Mouse (Mus musculus) liver, embryonic 13.5 days (tissue): Measurements from ENCODE around the gene Zcchc14. TPM values are rescaled to one million over a fixed set of nuclear protein-coding genes. Genes with fewer than 3 reads are reported as not detected.
A peak's percentile ranks its signal among the peaks of the same experiment; 100 is the strongest.
"Not testable (repeated sequence)": the region's sequence is repeated elsewhere in the genome, so short reads cannot be mapped to it uniquely, and the experiment has no call there.

Experiments used
- ATAC-seq: fragments of 200-750 bp; cut with Nextera tagmentation; 2 replicates; pipeline ENCODE4 v1.8.0; 2017; ENCODE audit warnings: low read depth, mild to moderate bottlenecking, moderate number of reproducible peaks, moderate library complexity
- DNase-seq: peaks from one replicate; pipeline ENCODE4 v3.0.0; 2022
- H3K27ac ChIP-seq: fragments of 300-500 bp; sonication (generic); 2 replicates; pipeline ENCODE4 v1.5.1; 2015; ENCODE audit warnings: moderate library complexity, mild to moderate bottlenecking, inconsistent platforms
- H3K27me3 ChIP-seq: fragments of 300-500 bp; sonication (generic); 2 replicates; pipeline ENCODE4 v1.6.1; 2015; ENCODE audit warnings: mild to moderate bottlenecking, inconsistent platforms
- H3K36me3 ChIP-seq: fragments of 300-500 bp; sonication (generic); 2 replicates; pipeline ENCODE4 v1.6.1; 2015; ENCODE audit warnings: mild to moderate bottlenecking, inconsistent platforms
- H3K4me1 ChIP-seq: fragments of 300-500 bp; sonication (generic); replicated peaks from 2 replicates; pipeline ENCODE4 v1.6.1; 2015; ENCODE audit warnings: inconsistent platforms
- H3K4me2 ChIP-seq: fragments of 300-500 bp; sonication (generic); 2 replicates; pipeline ENCODE4 v1.6.1; 2015; ENCODE audit warnings: inconsistent platforms, mild to moderate bottlenecking, moderate library complexity
- H3K4me3 ChIP-seq: fragments of 300-500 bp; sonication (generic); replicated peaks from 2 replicates; pipeline ENCODE4 v1.5.1; 2015; ENCODE audit warnings: mild to moderate bottlenecking, inconsistent platforms
- H3K9ac ChIP-seq: fragments of 300-500 bp; sonication (generic); 2 replicates; pipeline ENCODE4 v1.6.1; 2015; ENCODE audit warnings: mild to moderate bottlenecking, inconsistent platforms
- H3K9me3 ChIP-seq: fragments of 300-500 bp; sonication (generic); replicated peaks from 2 replicates; pipeline ENCODE4 v1.6.1; 2016; ENCODE audit warnings: inconsistent platforms
- WGBS: fragments of 180-500 bp; shearing (Covaris S2); methylation state at CpG from one replicate; pipeline ENCODE4 v1.1.7; 2015; ENCODE audit not compliant: insufficient replicate concordance; 5-methylcytosine and 5-hydroxymethylcytosine counted together
- polyA plus RNA-seq: library from polyadenylated mRNA; unstranded; fragments of >200 nt; fragmentation: Nextera tagmentation; extraction: Ambion mirVana; gene quantifications from 2 replicates; pipeline ENCODE4 v1.2.1, GENCODE M21; 2015

Gene Zcchc14
- polyA plus RNA-seq, 1 experiment from 2014 or later = 1.6 TPM

GRCm38 (mm10) chr8:121597492-121597891, 55.2 kb downstream of the Zcchc14 start:
- peaks cover 77% of the 10 kb centered on the region for H3K36me3 ChIP-seq
- not testable (repeated sequence) for H3K4me2 ChIP-seq, H3K4me1 ChIP-seq, H3K9ac ChIP-seq, H3K27me3 ChIP-seq, H3K9me3 ChIP-seq, ATAC-seq, H3K27ac ChIP-seq, DNase-seq, H3K4me3 ChIP-seq
- 77% methylated on average over 2 of the region's 2 CpGs for WGBS

- H3K27ac ChIP-seq = no peak overlapping the region
- DNase-seq (no peak), ATAC-seq (no peak)
- H3K36me3 ChIP-seq = peaks cover 57% of the 10 kb centered on the region
- WGBS = 72% methylated on average over 9 of the region's 9 CpGs
- no peak overlapping the region for H3K9ac ChIP-seq
- no peak overlapping the region for H3K4me3 ChIP-seq
- H3K27me3 ChIP-seq = no peaks in the 10 kb centered on the region
- H3K9me3 ChIP-seq = no peaks in the 10 kb centered on the region
- no peak overlapping the region for H3K4me2 ChIP-seq
- H3K4me1 ChIP-seq = peaks cover 35% of the 10 kb centered on the region
Measured at GRCm38 (mm10) chr8:121593983-121594382, 58.7 kb downstream of the Zcchc14 start.

- ATAC-seq (no peak), DNase-seq (no peak)
- Histone ChIP-seq H3K36me3 (peaks cover 54% of the 10 kb centered on the region), H3K4me2 (no peak overlapping the region), H3K4me1 (peaks cover 42% of the 10 kb centered on the region), H3K9me3 (no peaks in the 10 kb centered on the region), H3K27me3 (no peaks in the 10 kb centered on the region), H3K4me3 (no peak overlapping the region), H3K27ac (no peak overlapping the region), H3K9ac (no peak overlapping the region)
- WGBS = 88% methylated on average over 5 of the region's 5 CpGs
Measured at GRCm38 (mm10) chr8:121593293-121593692, 59.4 kb downstream of the Zcchc14 start.

- peaks cover 60% of the 10 kb centered on the region for H3K4me1 ChIP-seq
- peaks cover 39% of the 10 kb centered on the region for H3K36me3 ChIP-seq
- H3K9ac ChIP-seq = peak overlapping the region; percentile 96
- 15% methylated on average over 20 of the region's 20 CpGs for WGBS
- DNase-seq (peak; percentile 51), ATAC-seq (peak; percentile 9)
- H3K27me3 ChIP-seq = no peaks in the 10 kb centered on the region
- H3K9me3 ChIP-seq = no peaks in the 10 kb centered on the region
- peak overlapping the region; percentile 87 for H3K4me2 ChIP-seq
- H3K4me3 ChIP-seq = peak overlapping the region; percentile 99
- peak overlapping the region; percentile 97 for H3K27ac ChIP-seq
Measured at GRCm38 (mm10) chr8:121591178-121592066, 61.3 kb downstream of the Zcchc14 start.

- Histone ChIP-seq H3K27ac (peak within 1 kb of the TSS; percentile 97), H3K9me3 (no peaks in the 10 kb centered on the region), H3K4me3 (peak within 1 kb of the TSS; percentile 99), H3K4me1 (peaks cover 69% of the 10 kb centered on the region), H3K36me3 (peaks cover 29% of the 10 kb centered on the region), H3K27me3 (no peaks in the 10 kb centered on the region), H3K9ac (peak within 1 kb of the TSS; percentile 96), H3K4me2 (peak within 1 kb of the TSS; percentile 87)
- ATAC-seq (peak; percentile 73), DNase-seq (peak; percentile 93)
- under 1% methylated on average over 94 of the region's 94 CpGs for WGBS
Measured at GRCm38 (mm10) chr8:121590203-121591177, 62.2 kb downstream of the Zcchc14 start, which contains the start of gene Map1lc3b. Gene Map1lc3b (plus strand): TSS chr8:121590361.

GRCm38 (mm10) chr8:121589205-121589726, 63.4 kb downstream of the Zcchc14 start:
- no peaks in the 10 kb centered on the region for H3K27me3 ChIP-seq
- H3K9me3 ChIP-seq = no peaks in the 10 kb centered on the region
- 21% methylated on average over 2 of the region's 2 CpGs for WGBS
- H3K36me3 ChIP-seq = peaks cover 17% of the 10 kb centered on the region
- H3K9ac ChIP-seq = peak overlapping the region; percentile 96
- peak overlapping the region; percentile 87 for H3K4me2 ChIP-seq
- ATAC-seq (peak; percentile 8), DNase-seq (peak; percentile 58)
- peak overlapping the region; percentile 15 for H3K4me3 ChIP-seq
- peak overlapping the region; percentile 97 for H3K27ac ChIP-seq
- H3K4me1 ChIP-seq = peaks cover 75% of the 10 kb centered on the region

GRCm38 (mm10) chr8:121588750-121589149, 64.0 kb downstream of the Zcchc14 start:
- peak; percentile 68 for ATAC-seq
- peak overlapping the region; percentile 15; the same call in 1 of the 2 replicates for H3K4me3 ChIP-seq

GRCm38 (mm10) chr8:121585159-121585825, 67.4 kb downstream of the Zcchc14 start:
- peaks cover 61% of the 10 kb centered on the region for H3K4me1 ChIP-seq
- WGBS = under 1% methylated on average over 47 of the region's 47 CpGs

More at GRCm38 (mm10) chr8:121588750-121589149, 64.0 kb downstream of the Zcchc14 start:
- no peaks in the 10 kb centered on the region for H3K9me3 ChIP-seq
- H3K4me1 ChIP-seq = peaks cover 72% of the 10 kb centered on the region
- peak overlapping the region; percentile 97 for H3K27ac ChIP-seq
- 18% methylated on average over 4 of the region's 4 CpGs for WGBS
- DNase-seq = peak; percentile 77
- peak overlapping the region; percentile 96 for H3K9ac ChIP-seq
- peaks cover 12% of the 10 kb centered on the region for H3K36me3 ChIP-seq
- peak overlapping the region; percentile 87 for H3K4me2 ChIP-seq
- H3K27me3 ChIP-seq = no peaks in the 10 kb centered on the region

GRCm38 (mm10) chr8:121584730-121585129, 68.0 kb downstream of the Zcchc14 start:
- H3K9ac ChIP-seq = peak overlapping the region; percentile 85
- 26% methylated on average over 13 of the region's 13 CpGs for WGBS
- peak overlapping the region; percentile 90 for H3K27ac ChIP-seq
- no peaks in the 10 kb centered on the region for H3K9me3 ChIP-seq
- H3K4me1 ChIP-seq = peaks cover 63% of the 10 kb centered on the region
- no peaks in the 10 kb centered on the region for H3K27me3 ChIP-seq
- peak overlapping the region; percentile 79 for H3K4me2 ChIP-seq
- H3K4me3 ChIP-seq = peak overlapping the region; percentile 75
- ATAC-seq (no peak), DNase-seq (peak; percentile 25)
- no peaks in the 10 kb centered on the region for H3K36me3 ChIP-seq

More at GRCm38 (mm10) chr8:121585159-121585825, 67.4 kb downstream of the Zcchc14 start:
- H3K9me3 ChIP-seq = no peaks in the 10 kb centered on the region
- no peaks in the 10 kb centered on the region for H3K27me3 ChIP-seq
- no peaks in the 10 kb centered on the region for H3K36me3 ChIP-seq
- H3K9ac ChIP-seq = peak overlapping the region; percentile 85
- peak; percentile 85 for ATAC-seq
- peak overlapping the region; percentile 90 for H3K27ac ChIP-seq
- peak overlapping the region; percentile 79 for H3K4me2 ChIP-seq
- peak overlapping the region; percentile 75 for H3K4me3 ChIP-seq
- peak; percentile 99 for DNase-seq

- H3K9ac ChIP-seq = no peak overlapping the region
- no peak for ATAC-seq
Measured at GRCm38 (mm10) chr8:121583653-121584052, 69.0 kb downstream of the Zcchc14 start.

More at GRCm38 (mm10) chr8:121583653-121584052, 69.0 kb downstream of the Zcchc14 start:
- no peak overlapping the region for H3K27ac ChIP-seq
- WGBS = 46% methylated on average over 8 of the region's 8 CpGs
- no peaks in the 10 kb centered on the region for H3K9me3 ChIP-seq
- no peaks in the 10 kb centered on the region for H3K36me3 ChIP-seq
- H3K4me1 ChIP-seq = peaks cover 61% of the 10 kb centered on the region
- DNase-seq = no peak
- no peak overlapping the region for H3K4me3 ChIP-seq
- no peak overlapping the region for H3K4me2 ChIP-seq
- H3K27me3 ChIP-seq = no peaks in the 10 kb centered on the region
